Mouse (Mus musculus) liver, adult 2 months (tissue): ENCODE results near the gene Ltbp2.

ENCODE experiments used
- CTCF ChIP-seq: fragments of 200-500 bp; IDR thresholded peaks from 2 replicates; pipeline ENCODE4 v1.5.1; 2011; ENCODE audit warnings: low read depth, low read length, control low read depth
- POLR2A ChIP-seq: fragments of 200-500 bp; IDR thresholded peaks from 2 replicates; pipeline ENCODE4 v1.6.1; 2011; ENCODE audit warnings: low read length, control low read depth; ENCODE audit not compliant: insufficient read depth; ENCODE audit errors: extremely low read depth

GRCm38 (mm10) chr12:84818496-84818895 is 57.8 kb downstream of the Ltbp2 start:
- TF ChIP-seq POLR2A (no peak), CTCF (peak; percentile 26; the same call in 1 of the 2 replicates)
